Mouse (Mus musculus): ENCODE data around the gene Mreg. TPM values are rescaled to one million over a fixed set of nuclear protein-coding genes. Genes with fewer than 3 reads are reported as not detected.

Gene Mreg
- polyA plus RNA-seq, 1 experiment from 2014 or later = 1.8 TPM

- DNase-seq (no peak), ATAC-seq (ENCODE audit: insufficient read depth) (no peak)
- Histone ChIP-seq H3K4me1 (ENCODE audit: insufficient read depth) (no peaks in the 10 kb centered on the region), H3K9ac (no peak overlapping the region), H3K27me3 (ENCODE audit: insufficient read depth, low read length) (no peaks in the 10 kb centered on the region), H3K4me2 (no peak overlapping the region), H3K27ac (ENCODE audit: low read depth) (no peak overlapping the region), H3K4me3 (ENCODE audit: low read depth, low read length) (no peak overlapping the region), H3K9me3 (ENCODE audit: low read depth, low read length) (no peaks in the 10 kb centered on the region), H3K36me3 (ENCODE audit: insufficient read depth) (no peaks in the 10 kb centered on the region)
- 87% methylated on average over 8 of the region's 8 CpGs for WGBS
- TF ChIP-seq CTCF (IDR thresholded peaks at IDR 0.05; ENCODE audit: low read depth) = no peak
Measured at GRCm38 (mm10) chr1:72191449-72191848, 20.7 kb downstream of the Mreg start.

DNA sequence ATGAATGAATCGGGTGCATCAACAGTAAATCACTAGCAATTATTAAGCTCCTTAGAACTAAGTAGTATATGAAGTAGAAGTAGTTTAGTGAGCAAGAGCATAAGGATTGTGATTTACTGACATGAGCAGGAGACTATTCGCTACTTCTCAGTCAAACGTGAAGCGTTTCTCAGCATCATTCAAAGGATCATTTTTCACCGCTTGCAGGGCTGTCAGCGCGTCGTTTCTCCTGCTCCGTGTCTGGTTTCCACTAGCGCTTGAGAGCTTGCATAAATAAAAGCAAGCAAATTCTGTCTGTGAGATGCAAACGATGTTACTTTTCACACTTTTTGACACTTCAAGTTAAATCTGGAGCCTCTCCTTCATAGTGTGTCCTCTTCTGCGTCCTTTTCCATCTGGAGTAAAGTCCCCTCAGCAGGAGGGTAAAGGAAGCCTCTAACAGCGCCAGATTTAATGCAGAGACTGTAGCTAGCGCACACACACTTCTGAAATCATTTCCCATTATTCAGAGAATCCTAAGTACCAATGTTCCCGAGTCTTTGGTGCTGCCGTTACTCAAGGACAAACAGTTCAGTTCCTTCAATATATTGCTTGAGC, 23.9 kb downstream of the Mreg start:
- no peak for ATAC-seq (ENCODE audit: insufficient read depth)
- H3K27ac ChIP-seq (ENCODE audit: low read depth) = no peak overlapping the region
- TF ChIP-seq CTCF (IDR thresholded peaks at IDR 0.05; ENCODE audit: low read depth) = no peak
- no peaks in the 10 kb centered on the region for H3K4me1 ChIP-seq (ENCODE audit: insufficient read depth)
- H3K9me3 ChIP-seq (ENCODE audit: low read depth, low read length) = no peaks in the 10 kb centered on the region
- no peak overlapping the region for H3K4me2 ChIP-seq
- DNase-seq = peak; percentile 14
- no peaks in the 10 kb centered on the region for H3K36me3 ChIP-seq (ENCODE audit: insufficient read depth)
- H3K4me3 ChIP-seq (ENCODE audit: low read depth, low read length) = no peak overlapping the region
- 46% methylated on average over 16 of the region's 16 CpGs for WGBS
- H3K9ac ChIP-seq = no peak overlapping the region
- H3K27me3 ChIP-seq (ENCODE audit: insufficient read depth, low read length) = no peaks in the 10 kb centered on the region

DNA sequence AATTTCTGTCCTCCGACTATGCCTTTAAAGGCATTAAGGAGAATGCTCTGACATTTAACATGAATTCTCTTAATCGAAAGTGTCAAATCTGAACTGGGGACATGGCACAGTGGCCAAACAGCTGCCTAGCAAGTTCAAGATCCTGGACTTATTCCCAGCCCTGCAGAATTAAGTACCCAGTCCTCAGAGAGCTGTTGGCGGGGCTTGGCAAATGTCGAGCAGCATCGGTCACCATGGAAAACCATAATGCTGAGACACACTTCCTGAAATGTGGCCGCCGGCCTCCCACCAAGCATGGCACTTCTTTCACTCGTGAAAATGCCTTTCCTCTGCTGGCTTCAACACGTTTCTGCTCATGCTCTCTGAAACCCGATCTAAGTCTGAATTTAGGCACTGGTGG, 24.6 kb downstream of the Mreg start:
- 64% methylated on average over 10 of the region's 10 CpGs for WGBS
- H3K4me3 ChIP-seq (ENCODE audit: low read depth, low read length) = no peak overlapping the region
- H3K9me3 ChIP-seq (ENCODE audit: low read depth, low read length) = no peaks in the 10 kb centered on the region
- no peak for ATAC-seq (ENCODE audit: insufficient read depth)
- H3K9ac ChIP-seq = no peak overlapping the region
- no peak overlapping the region for H3K27ac ChIP-seq (ENCODE audit: low read depth)
- H3K4me1 ChIP-seq (ENCODE audit: insufficient read depth) = no peaks in the 10 kb centered on the region
- H3K36me3 ChIP-seq (ENCODE audit: insufficient read depth) = no peaks in the 10 kb centered on the region
- H3K4me2 ChIP-seq = no peak overlapping the region
- no peak for TF ChIP-seq CTCF (IDR thresholded peaks at IDR 0.05; ENCODE audit: low read depth)
- no peaks in the 10 kb centered on the region for H3K27me3 ChIP-seq (ENCODE audit: insufficient read depth, low read length)
- no peak for DNase-seq

DNA sequence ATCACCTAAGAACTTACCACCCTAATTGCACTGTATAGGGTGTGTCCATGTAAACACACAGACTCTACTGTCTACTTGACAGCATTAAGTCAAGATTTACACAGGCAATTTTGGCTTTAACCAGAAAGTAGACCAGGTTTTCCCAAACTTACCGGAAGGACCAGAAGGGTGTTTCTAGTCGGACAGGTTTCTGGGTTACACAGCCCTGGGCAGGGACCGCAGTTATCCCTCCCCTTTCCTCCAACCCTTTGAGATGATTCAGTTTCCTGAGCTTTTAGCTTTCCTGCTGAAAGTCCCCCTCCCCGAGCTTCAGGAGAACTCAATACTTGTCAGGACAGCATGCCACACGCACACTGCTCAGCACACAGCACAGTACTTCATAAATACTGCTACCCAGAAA, 26.0 kb downstream of the Mreg start:
- 63% methylated on average over 5 of the region's 5 CpGs for WGBS
- H3K4me3 ChIP-seq (ENCODE audit: low read depth, low read length) = no peak overlapping the region
- no peak overlapping the region for H3K9ac ChIP-seq
- no peaks in the 10 kb centered on the region for H3K36me3 ChIP-seq (ENCODE audit: insufficient read depth)
- no peak overlapping the region for H3K4me2 ChIP-seq
- no peaks in the 10 kb centered on the region for H3K9me3 ChIP-seq (ENCODE audit: low read depth, low read length)
- ATAC-seq (ENCODE audit: insufficient read depth) (no peak), DNase-seq (no peak)
- H3K27ac ChIP-seq (ENCODE audit: low read depth) = no peak overlapping the region
- no peak for TF ChIP-seq CTCF (IDR thresholded peaks at IDR 0.05; ENCODE audit: low read depth)
- H3K27me3 ChIP-seq (ENCODE audit: insufficient read depth, low read length) = no peaks in the 10 kb centered on the region
- H3K4me1 ChIP-seq (ENCODE audit: insufficient read depth) = no peaks in the 10 kb centered on the region

- ATAC-seq (ENCODE audit: insufficient read depth) (peak; percentile 7; the same call in 1 of the 2 replicates), DNase-seq (no peak)
- Histone ChIP-seq H3K4me3 (ENCODE audit: low read depth, low read length) (no peak overlapping the region), H3K36me3 (ENCODE audit: insufficient read depth) (no peaks in the 10 kb centered on the region), H3K27me3 (ENCODE audit: insufficient read depth, low read length) (no peaks in the 10 kb centered on the region), H3K9me3 (ENCODE audit: low read depth, low read length) (no peaks in the 10 kb centered on the region), H3K9ac (no peak overlapping the region), H3K27ac (ENCODE audit: low read depth) (no peak overlapping the region), H3K4me2 (peak overlapping the region; percentile 53; the same call in 1 of the 2 replicates), H3K4me1 (ENCODE audit: insufficient read depth) (no peaks in the 10 kb centered on the region)
- no peak for TF ChIP-seq CTCF (IDR thresholded peaks at IDR 0.05; ENCODE audit: low read depth)
- 40% methylated on average over 6 of the region's 6 CpGs for WGBS
Measured at GRCm38 (mm10) chr1:72183554-72183953, 28.6 kb downstream of the Mreg start.

DNA sequence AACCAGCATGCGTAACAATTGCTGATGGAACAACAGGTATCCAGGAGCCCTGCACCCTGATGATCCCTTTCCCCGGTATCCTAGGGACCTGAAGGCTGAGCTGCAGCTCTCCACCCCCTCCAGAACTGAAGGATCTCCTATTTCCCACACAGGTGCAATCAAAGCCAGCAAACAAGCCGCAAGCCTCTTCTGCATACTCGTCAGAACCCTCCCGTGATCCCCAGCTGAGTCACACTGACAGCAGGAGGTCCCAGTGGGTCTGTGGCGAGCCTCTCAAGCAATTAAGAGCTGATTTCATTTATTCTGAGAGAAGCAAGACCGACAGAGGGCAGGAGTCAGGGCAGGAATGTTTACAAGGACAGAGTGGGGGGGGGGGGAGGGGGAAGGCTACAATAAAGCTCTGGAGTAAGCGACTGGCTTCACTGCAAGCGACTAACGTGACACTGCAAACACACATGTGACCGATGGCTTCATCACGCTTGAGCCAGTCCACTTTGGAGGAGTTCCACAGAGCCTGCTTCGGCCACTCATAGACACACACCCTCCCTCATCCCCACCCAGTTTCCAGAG, 29.1 kb downstream of the Mreg start:
- H3K4me1 ChIP-seq (ENCODE audit: insufficient read depth) = no peaks in the 10 kb centered on the region
- no peaks in the 10 kb centered on the region for H3K36me3 ChIP-seq (ENCODE audit: insufficient read depth)
- TF ChIP-seq CTCF (IDR thresholded peaks at IDR 0.05; ENCODE audit: low read depth) = no peak
- WGBS = 5% methylated on average over 12 of the region's 13 CpGs
- H3K27ac ChIP-seq (ENCODE audit: low read depth) = no peak overlapping the region
- H3K9ac ChIP-seq = no peak overlapping the region
- DNase-seq = peak; percentile 48
- H3K4me2 ChIP-seq = peak overlapping the region; percentile 53
- H3K4me3 ChIP-seq (ENCODE audit: low read depth, low read length) = no peak overlapping the region
- no peaks in the 10 kb centered on the region for H3K27me3 ChIP-seq (ENCODE audit: insufficient read depth, low read length)
- H3K9me3 ChIP-seq (ENCODE audit: low read depth, low read length) = no peaks in the 10 kb centered on the region
- peak; percentile 86 for ATAC-seq (ENCODE audit: insufficient read depth)

DNA sequence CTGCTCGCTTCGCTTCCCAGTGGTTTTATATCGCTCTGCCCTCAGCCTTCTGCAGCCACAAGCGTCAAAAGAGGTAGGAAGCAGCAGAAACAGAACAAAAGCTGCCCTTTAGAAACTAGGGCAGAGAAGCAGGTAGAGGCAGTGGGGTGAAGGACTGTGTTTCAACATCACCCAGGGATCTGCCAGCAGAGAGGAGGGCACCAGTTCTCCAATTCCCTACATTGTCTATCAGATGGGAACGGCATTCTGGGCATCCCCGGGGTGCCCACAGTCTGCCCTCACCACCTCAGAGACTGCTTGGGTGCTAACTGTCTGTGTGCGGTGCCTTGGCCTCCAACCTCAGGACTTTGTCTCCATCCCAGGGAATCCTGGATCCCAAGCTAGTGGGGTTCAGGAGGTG, 32.2 kb downstream of the Mreg start:
- Histone ChIP-seq H3K9ac (no peak overlapping the region), H3K9me3 (ENCODE audit: low read depth, low read length) (no peaks in the 10 kb centered on the region), H3K27ac (ENCODE audit: low read depth) (no peak overlapping the region), H3K4me3 (ENCODE audit: low read depth, low read length) (no peak overlapping the region), H3K27me3 (ENCODE audit: insufficient read depth, low read length) (no peaks in the 10 kb centered on the region), H3K4me1 (ENCODE audit: insufficient read depth) (no peaks in the 10 kb centered on the region), H3K4me2 (no peak overlapping the region), H3K36me3 (ENCODE audit: insufficient read depth) (no peaks in the 10 kb centered on the region)
- TF ChIP-seq CTCF (IDR thresholded peaks at IDR 0.05; ENCODE audit: low read depth) = no peak
- DNase-seq (no peak), ATAC-seq (ENCODE audit: insufficient read depth) (no peak)
- 80% methylated on average over 7 of the region's 7 CpGs for WGBS

Measured in lung, embryonic 14.5 days (tissue).